Mouse (Mus musculus): ENCODE measurements at regions not wholly inside any gene's neighbourhood (a gene's known extent, or its start where the extent isn't known, plus 50 kb on each side); places are given as distances from the start of the nearest gene placed in this dataset.

GRCm38 (mm10) chr17:79540038-79540437, 71.6 kb upstream of the Rmdn2 start:
- Histone ChIP-seq H3K27me3 (ENCODE audit: control insufficient read depth, insufficient read depth, low read length) (no peaks in the 10 kb centered on the region), H3K9me3 (ENCODE audit: control insufficient read depth, low read length) (no peaks in the 10 kb centered on the region), H3K4me2 (ENCODE audit: low read depth) (no peak overlapping the region), H3K27ac (no peak overlapping the region), H3K36me3 (replicated peaks; ENCODE audit: control insufficient read depth, insufficient read depth, low read depth) (no peaks in the 10 kb centered on the region), H3K4me3 (ENCODE audit: insufficient read depth in 1 of 2, low read depth in 2 of 2, low read length in 2 of 2) (no peak overlapping the region), H3K4me1 (replicated peaks; ENCODE audit: control insufficient read depth in 2 of 2, insufficient read depth in 2 of 2, low read length in 1 of 2) (no peaks in the 10 kb centered on the region), H3K9ac (replicated peaks) (no peak overlapping the region)
- 51% methylated on average over 1 of the region's 1 CpGs for WGBS (ENCODE audit: insufficient replicate concordance)
- ATAC-seq (ENCODE audit: insufficient read depth) (no peak), DNase-seq (ENCODE audit: low read depth in 3 of 3, low spot score in 3 of 3) (no peak)
- TF ChIP-seq CTCF (IDR thresholded peaks at IDR 0.05; ENCODE audit: low read depth), result no peak
- no peak for TF ChIP-seq EP300 (IDR thresholded peaks at IDR 0.05; ENCODE audit: low read depth)

- H3K4me1 ChIP-seq (replicated peaks; ENCODE audit: control insufficient read depth in 2 of 2, insufficient read depth in 2 of 2, low read length in 1 of 2), result no peaks in the 10 kb centered on the region
- H3K27me3 ChIP-seq (ENCODE audit: control insufficient read depth, insufficient read depth, low read length), result no peaks in the 10 kb centered on the region
- WGBS (ENCODE audit: insufficient replicate concordance), result 59% methylated on average over 2 of the region's 2 CpGs
- no peak overlapping the region for H3K9ac ChIP-seq (replicated peaks)
- ATAC-seq (ENCODE audit: insufficient read depth) (no peak), DNase-seq (ENCODE audit: low read depth in 3 of 3, low spot score in 3 of 3) (no peak)
- H3K36me3 ChIP-seq (replicated peaks; ENCODE audit: control insufficient read depth, insufficient read depth, low read depth), result no peaks in the 10 kb centered on the region
- no peaks in the 10 kb centered on the region for H3K9me3 ChIP-seq (ENCODE audit: control insufficient read depth, low read length)
- no peak overlapping the region for H3K27ac ChIP-seq
- no peak overlapping the region for H3K4me2 ChIP-seq (ENCODE audit: low read depth)
- TF ChIP-seq CTCF (IDR thresholded peaks at IDR 0.05; ENCODE audit: low read depth), result no peak
- no peak for TF ChIP-seq EP300 (IDR thresholded peaks at IDR 0.05; ENCODE audit: low read depth)
- H3K4me3 ChIP-seq (ENCODE audit: insufficient read depth in 1 of 2, low read depth in 2 of 2, low read length in 2 of 2), result no peak overlapping the region
Observed at GRCm38 (mm10) chr17:79540511-79540910, 71.2 kb upstream of the Rmdn2 start.

- Histone ChIP-seq H3K4me1 (replicated peaks; ENCODE audit: control insufficient read depth in 2 of 2, insufficient read depth in 2 of 2, low read length in 1 of 2) (no peaks in the 10 kb centered on the region), H3K36me3 (replicated peaks; ENCODE audit: control insufficient read depth, insufficient read depth, low read depth) (no peaks in the 10 kb centered on the region), H3K27ac (no peak overlapping the region), H3K4me3 (ENCODE audit: insufficient read depth in 1 of 2, low read depth in 2 of 2, low read length in 2 of 2) (no peak overlapping the region), H3K27me3 (ENCODE audit: control insufficient read depth, insufficient read depth, low read length) (no peaks in the 10 kb centered on the region), H3K9me3 (ENCODE audit: control insufficient read depth, low read length) (no peaks in the 10 kb centered on the region), H3K9ac (replicated peaks) (no peak overlapping the region), H3K4me2 (ENCODE audit: low read depth) (no peak overlapping the region)
- DNase-seq (ENCODE audit: low read depth in 3 of 3, low spot score in 3 of 3), result no peak
- no peak for ATAC-seq (ENCODE audit: insufficient read depth)
- 62% methylated on average over 7 of the region's 7 CpGs for WGBS (ENCODE audit: insufficient replicate concordance)
- no peak for TF ChIP-seq EP300 (IDR thresholded peaks at IDR 0.05; ENCODE audit: low read depth)
- TF ChIP-seq CTCF (IDR thresholded peaks at IDR 0.05; ENCODE audit: low read depth), result no peak
Observed at GRCm38 (mm10) chr17:79543907-79544522, 67.6 kb upstream of the Rmdn2 start.

- Histone ChIP-seq H3K4me2 (ENCODE audit: low read depth) (no peak overlapping the region), H3K9me3 (ENCODE audit: control insufficient read depth, low read length) (no peaks in the 10 kb centered on the region), H3K36me3 (replicated peaks; ENCODE audit: control insufficient read depth, insufficient read depth, low read depth) (no peaks in the 10 kb centered on the region), H3K9ac (replicated peaks) (no peak overlapping the region), H3K27me3 (ENCODE audit: control insufficient read depth, insufficient read depth, low read length) (no peaks in the 10 kb centered on the region), H3K27ac (no peak overlapping the region), H3K4me1 (replicated peaks; ENCODE audit: control insufficient read depth in 2 of 2, insufficient read depth in 2 of 2, low read length in 1 of 2) (no peaks in the 10 kb centered on the region), H3K4me3 (ENCODE audit: insufficient read depth in 1 of 2, low read depth in 2 of 2, low read length in 2 of 2) (no peak overlapping the region)
- DNase-seq (ENCODE audit: low read depth in 3 of 3, low spot score in 3 of 3) (no peak), ATAC-seq (ENCODE audit: insufficient read depth) (no peak)
- no peak for TF ChIP-seq EP300 (IDR thresholded peaks at IDR 0.05; ENCODE audit: low read depth)
- no peak for TF ChIP-seq CTCF (IDR thresholded peaks at IDR 0.05; ENCODE audit: low read depth)
- 58% methylated on average over 2 of the region's 2 CpGs for WGBS (ENCODE audit: insufficient replicate concordance)
Observed at GRCm38 (mm10) chr17:79545878-79546277, 65.8 kb upstream of the Rmdn2 start.

- H3K4me1 ChIP-seq (replicated peaks; ENCODE audit: control insufficient read depth in 2 of 2, insufficient read depth in 2 of 2, low read length in 1 of 2), result no peaks in the 10 kb centered on the region
- TF ChIP-seq CTCF (IDR thresholded peaks at IDR 0.05; ENCODE audit: low read depth) (no peak), EP300 (IDR thresholded peaks at IDR 0.05; ENCODE audit: low read depth) (no peak)
- DNase-seq (ENCODE audit: low read depth in 3 of 3, low spot score in 3 of 3) (no peak), ATAC-seq (ENCODE audit: insufficient read depth) (no peak)
- no peak overlapping the region for H3K9ac ChIP-seq (replicated peaks)
- no peak overlapping the region for H3K27ac ChIP-seq
- no peaks in the 10 kb centered on the region for H3K27me3 ChIP-seq (ENCODE audit: control insufficient read depth, insufficient read depth, low read length)
- no peaks in the 10 kb centered on the region for H3K9me3 ChIP-seq (ENCODE audit: control insufficient read depth, low read length)
- H3K4me2 ChIP-seq (ENCODE audit: low read depth), result no peak overlapping the region
- WGBS (ENCODE audit: insufficient replicate concordance), result 69% methylated on average over 2 of the region's 2 CpGs
- H3K36me3 ChIP-seq (replicated peaks; ENCODE audit: control insufficient read depth, insufficient read depth, low read depth), result no peaks in the 10 kb centered on the region
- H3K4me3 ChIP-seq (ENCODE audit: insufficient read depth in 1 of 2, low read depth in 2 of 2, low read length in 2 of 2), result no peak overlapping the region
Observed at GRCm38 (mm10) chr17:79547075-79547474, 64.6 kb upstream of the Rmdn2 start.
